Mouse (Mus musculus) pancreas, adult 10 weeks (tissue): ENCODE results near the gene Cacnb2. TPM values are rescaled to one million over a fixed set of nuclear protein-coding genes. Genes with fewer than 3 reads are reported as not detected.

Experiments used
- polyA plus RNA-seq: library from polyadenylated mRNA; stranded (reverse); fragments of 350-450 nt; fragmentation: Illumina TruSeq; extraction: RNeasy Lipid Tissue Mini Kit (QIAGEN cat#74804); gene quantifications from one replicate; pipeline ENCODE4 v1.2.3, GENCODE M21; 2015; ENCODE audit warnings: low read depth, low replicate concordance; ENCODE audit not compliant: insufficient read depth

Cacnb2 gene
- polyA plus RNA-seq: 2.7 TPM

GRCm38 (mm10) chr2:14602788-14603187, at the start of gene Cacnb2:
Cacnb2 (plus strand) TSS chr2:14603088.

Other genes with a start within 250 kb of the Cacnb2 start
- gene Slc39a12, start 214.8 kb upstream of the Cacnb2 start, polyA plus RNA-seq: not detected